Mouse (Mus musculus) kidney, postnatal 0 days (tissue): Measurements from ENCODE around the gene Cep170b. TPM values are rescaled to one million over a fixed set of nuclear protein-coding genes. Genes with fewer than 3 reads are reported as not detected.

Experiments used
- ATAC-seq: fragments of 200-750 bp; cut with Nextera tagmentation; replicated peaks from 2 replicates; pipeline ENCODE4 v1.8.0; 2017; ENCODE audit warnings: low read depth, moderate number of reproducible peaks, moderate TSS enrichment, moderate library complexity; ENCODE audit not compliant: low FRiP score
- DNase-seq: peaks from one replicate; pipeline ENCODE4 v3.0.0-alpha.2; 2016; ENCODE audit warnings: low spot score
- H3K27ac ChIP-seq: fragments of 300-500 bp; sonication (generic); 2 replicates; pipeline ENCODE4 v1.5.1; 2014; ENCODE audit warnings: mild to moderate bottlenecking
- H3K27me3 ChIP-seq: fragments of 300-500 bp; sonication (generic); 2 replicates; pipeline ENCODE4 v1.6.1; 2014; ENCODE audit warnings: low read length, mixed read lengths; ENCODE audit not compliant: insufficient read depth
- H3K36me3 ChIP-seq: fragments of 300-500 bp; sonication (generic); 2 replicates; pipeline ENCODE4 v1.6.1; 2014; ENCODE audit warnings: low read length, mixed read lengths; ENCODE audit not compliant: insufficient read depth
- H3K4me1 ChIP-seq: fragments of 300-500 bp; sonication (generic); replicated peaks from 2 replicates; pipeline ENCODE4 v1.6.1; 2014; ENCODE audit warnings: antibody characterized with exemption, low read length, mixed read lengths; ENCODE audit not compliant: insufficient read depth
- H3K4me2 ChIP-seq: fragments of 300-500 bp; sonication (generic); 2 replicates; pipeline ENCODE4 v1.6.1; 2014; ENCODE audit warnings: mild to moderate bottlenecking, low read length, moderate library complexity, mixed read lengths
- H3K4me3 ChIP-seq: fragments of 300-500 bp; sonication (generic); replicated peaks from 2 replicates; pipeline ENCODE4 v1.5.1; 2014; ENCODE audit warnings: low read depth, low read length
- H3K9ac ChIP-seq: fragments of 300-500 bp; sonication (generic); 2 replicates; pipeline ENCODE4 v1.6.1; 2014; ENCODE audit warnings: low read depth, low read length
- H3K9me3 ChIP-seq: fragments of 300-500 bp; sonication (generic); replicated peaks from 2 replicates; pipeline ENCODE4 v1.6.1; 2016; ENCODE audit warnings: low read length, inconsistent platforms, mixed read lengths
- CTCF ChIP-seq: IDR thresholded peaks from 2 replicates; pipeline ENCODE4 v1.5.1; 2016; ENCODE audit warnings: antibody characterized with exemption, low read depth, mild to moderate bottlenecking, moderate library complexity
- WGBS: fragments of 180-500 bp; shearing (Covaris S2); extraction: QIAGEN DNeasy Blood & Tissue Kit; methylation state at CpG from one replicate; pipeline ENCODE4 v1.1.7; 2014; 5-methylcytosine and 5-hydroxymethylcytosine counted together
- microRNA-seq: library from miRNA; unstranded; fragments of <30 nt; microRNA quantifications from one replicate; pipeline ENCODE4, GENCODE M21; 2016
- polyA plus RNA-seq: library from polyadenylated mRNA; unstranded; fragments of >200 nt; fragmentation: Nextera tagmentation; extraction: Ambion mirVana; gene quantifications from 2 replicates; pipeline ENCODE4 v1.2.1, GENCODE M21; 2015

Gene Cep170b
- polyA plus RNA-seq, 1 experiment from 2014 or later, result 13.6 TPM

GRCm38 (mm10) chr12:112794356-112794816 is 74.1 kb downstream of the Cep170b start:
- WGBS, result 35% methylated on average over 7 of the region's 7 CpGs
- H3K4me3 ChIP-seq, result no peak overlapping the region

GRCm38 (mm10) chr12:112794998-112795397 is 74.7 kb downstream of the Cep170b start:
- H3K4me1 ChIP-seq, result no peaks in the 10 kb centered on the region
- no peak overlapping the region for H3K9ac ChIP-seq
- H3K4me3 ChIP-seq, result no peak overlapping the region
- ATAC-seq, result no peak
- no peak overlapping the region for H3K27ac ChIP-seq
- H3K36me3 ChIP-seq, result no peaks in the 10 kb centered on the region
- TF ChIP-seq CTCF, result no peak
- DNase-seq, result no peak
- H3K4me2 ChIP-seq, result no peak overlapping the region
- no peaks in the 10 kb centered on the region for H3K27me3 ChIP-seq
- no peaks in the 10 kb centered on the region for H3K9me3 ChIP-seq
- 95% methylated on average over 5 of the region's 5 CpGs for WGBS

More at GRCm38 (mm10) chr12:112794356-112794816, 74.1 kb downstream of the Cep170b start:
- no peaks in the 10 kb centered on the region for H3K9me3 ChIP-seq
- H3K27ac ChIP-seq, result no peak overlapping the region
- H3K9ac ChIP-seq, result no peak overlapping the region
- H3K4me2 ChIP-seq, result no peak overlapping the region
- no peak for DNase-seq
- TF ChIP-seq CTCF, result no peak
- no peak for ATAC-seq
- H3K36me3 ChIP-seq, result no peaks in the 10 kb centered on the region
- no peaks in the 10 kb centered on the region for H3K27me3 ChIP-seq
- no peaks in the 10 kb centered on the region for H3K4me1 ChIP-seq

GRCm38 (mm10) chr12:112795466-112796104 is 75.3 kb downstream of the Cep170b start:
- TF ChIP-seq CTCF, result no peak
- no peak overlapping the region for H3K27ac ChIP-seq
- no peak for DNase-seq
- no peaks in the 10 kb centered on the region for H3K27me3 ChIP-seq
- H3K36me3 ChIP-seq, result no peaks in the 10 kb centered on the region
- no peaks in the 10 kb centered on the region for H3K4me1 ChIP-seq
- H3K4me2 ChIP-seq, result no peak overlapping the region
- 54% methylated on average over 18 of the region's 18 CpGs for WGBS
- no peaks in the 10 kb centered on the region for H3K9me3 ChIP-seq
- H3K9ac ChIP-seq, result no peak overlapping the region
- no peak for ATAC-seq
- no peak overlapping the region for H3K4me3 ChIP-seq

Small RNA genes lying within 50 kb of the gene (microRNA-seq; reads per million reads assigned to microRNA genes)
- gene Mir6940, result not detected

Other genes with a start within 250 kb of the Cep170b start
- 0.36 and 0.43 TPM in 2 replicates for gene A530016L24Rik, start 231.0 kb upstream of the Cep170b start, polyA plus RNA-seq
- gene Tmem179, start 203.7 kb upstream of the Cep170b start, polyA plus RNA-seq, result 0.25 and 0.27 TPM in 2 replicates
- 2.5 and 3.8 TPM in 2 replicates for gene Inf2, start 131.7 kb upstream of the Cep170b start, polyA plus RNA-seq
- 13.4 and 14.5 TPM in 2 replicates for gene Adssl1, start 100.4 kb upstream of the Cep170b start, polyA plus RNA-seq
- gene Siva1, start 75.8 kb upstream of the Cep170b start, polyA plus RNA-seq, result 202 and 209 TPM in 2 replicates
- 72.5 and 114 TPM in 2 replicates for gene Akt1, start 45.6 kb upstream of the Cep170b start, polyA plus RNA-seq
- gene Zbtb42, start 41.6 kb upstream of the Cep170b start, polyA plus RNA-seq, result 5.9 and 6.7 TPM in 2 replicates
- 7.8 TPM in 2 replicates for gene Pld4, start 40.2 kb downstream of the Cep170b start, polyA plus RNA-seq
- 0.22 and 0.50 TPM in 2 replicates for gene Ahnak2, start 82.2 kb downstream of the Cep170b start, polyA plus RNA-seq
- gene Clba1, start 88.5 kb downstream of the Cep170b start, polyA plus RNA-seq, result 16.0 and 18.4 TPM in 2 replicates
- gene Cdca4, start 109.0 kb downstream of the Cep170b start, polyA plus RNA-seq, result 56.6 and 64.5 TPM in 2 replicates
- 0.10 and 0.11 TPM in 2 replicates for gene Gpr132, start 147.8 kb downstream of the Cep170b start, polyA plus RNA-seq
- 2.4 and 2.9 TPM in 2 replicates for gene Jag2, start 209.3 kb downstream of the Cep170b start, polyA plus RNA-seq
- gene Nudt14, start 221.7 kb downstream of the Cep170b start, polyA plus RNA-seq, result 99.2 and 102 TPM in 2 replicates